Mouse (Mus musculus) neural tube, embryonic 12.5 days (tissue): ENCODE data around the gene Zfp575. TPM values are rescaled to one million over a fixed set of nuclear protein-coding genes. Genes with fewer than 3 reads are reported as not detected.

Source experiments
- polyA plus RNA-seq: library from polyadenylated mRNA; unstranded; fragments of >200 nt; fragmentation: Nextera tagmentation; extraction: Ambion mirVana; gene quantifications from 2 replicates; pipeline ENCODE4 v1.2.1, GENCODE M21; 2016

Zfp575 gene
- polyA plus RNA-seq, 1 experiment from 2014 or later = 4.5 TPM

Other genes with a start within 250 kb of the Zfp575 start
- not detected in 2 replicates for gene Lypd5, start 238.4 kb downstream of the Zfp575 start, polyA plus RNA-seq
- gene Kcnn4, start 217.4 kb downstream of the Zfp575 start, polyA plus RNA-seq = 1.7 and 2.3 TPM in 2 replicates
- gene Smg9, start 188.0 kb downstream of the Zfp575 start, polyA plus RNA-seq = 29.7 and 30.6 TPM in 2 replicates
- gene Irgc1, start 135.3 kb downstream of the Zfp575 start, polyA plus RNA-seq = not detected in 2 replicates
- gene Plaur, start 125.2 kb downstream of the Zfp575 start, polyA plus RNA-seq = 1.7 and 2.0 TPM in 2 replicates
- 42.8 and 60.0 TPM in 2 replicates for gene Cadm4, start 105.6 kb downstream of the Zfp575 start, polyA plus RNA-seq
- 172 and 176 TPM in 2 replicates for gene Zfp428, start 80.6 kb downstream of the Zfp575 start, polyA plus RNA-seq
- 1.2 and 1.5 TPM in 2 replicates for gene AC161166.1, start 75.2 kb downstream of the Zfp575 start, polyA plus RNA-seq
- 27.5 and 30.7 TPM in 2 replicates for gene Irgq, start 57.0 kb downstream of the Zfp575 start, polyA plus RNA-seq
- gene Pinlyp, start 41.5 kb downstream of the Zfp575 start, polyA plus RNA-seq = not detected in 2 replicates
- gene Xrcc1, start 41.4 kb downstream of the Zfp575 start, polyA plus RNA-seq = 83.4 and 89.8 TPM in 2 replicates
- gene Ethe1, start 98 bp downstream of the Zfp575 start, polyA plus RNA-seq = 17.2 and 18.7 TPM in 2 replicates
- gene Phldb3, start 23.1 kb upstream of the Zfp575 start, polyA plus RNA-seq = not detected in 2 replicates
- 0.43 and 0.87 TPM in 2 replicates for gene Lypd3, start 48.9 kb upstream of the Zfp575 start, polyA plus RNA-seq
- gene Tex101, start 89.0 kb upstream of the Zfp575 start, polyA plus RNA-seq = not detected in 2 replicates
- not detected in 2 replicates for gene BC049730, start 121.6 kb upstream of the Zfp575 start, polyA plus RNA-seq
- not detected in 2 replicates for gene Gm4763, start 139.3 kb upstream of the Zfp575 start, polyA plus RNA-seq
- 0.22 TPM in 1 of 2 replicates, not detected in the other for gene Cd177, start 172.7 kb upstream of the Zfp575 start, polyA plus RNA-seq
- gene Ceacam10, start 189.6 kb upstream of the Zfp575 start, polyA plus RNA-seq = not detected in 2 replicates